Mouse (Mus musculus) MEL (cell line): ENCODE results near the gene Myg1. TPM values are rescaled to one million over a fixed set of nuclear protein-coding genes. Genes with fewer than 3 reads are reported as not detected.
A peak's percentile ranks its signal among the peaks of the same experiment; 100 is the strongest.

ENCODE experiments used
- DNase-seq: peaks from one replicate; pipeline ENCODE4 v3.0.0; 2011; ENCODE audit warnings: low read depth, low spot score
- H3K27ac ChIP-seq: 2 replicates; pipeline ENCODE4 v1.5.1; 2012; ENCODE audit warnings: low read depth, mild to moderate bottlenecking, control low read depth, low read length, moderate library complexity; ENCODE audit not compliant: control insufficient read depth
- H3K27me3 ChIP-seq, 2 experiments: fragments of 150-350 bp in 1 of 2; sonication (generic) in 1 of 2; 2 replicates each; pipeline ENCODE4 v1.6.1; 2012; ENCODE audit warnings: low read length in 2 of 2, mild to moderate bottlenecking in 2 of 2, improper control_type of control experiment in 1 of 2, moderate library complexity in 1 of 2; ENCODE audit not compliant: insufficient read depth in 2 of 2, control insufficient read depth in 1 of 2
- H3K36me3 ChIP-seq, 2 experiments: 2 replicates each; pipeline ENCODE4 v1.6.1; 2012 to 2014; ENCODE audit warnings: low read length in 2 of 2, improper control_type of control experiment in 1 of 2, inconsistent platforms in 1 of 2, mild to moderate bottlenecking in 1 of 2; ENCODE audit not compliant: insufficient read depth in 2 of 2, control insufficient read depth in 1 of 2
- H3K4me1 ChIP-seq, 2 experiments: fragments of 150-350 bp in 1 of 2; sonication (generic) in 1 of 2; 2 replicates each; pipeline ENCODE4 v1.6.1; 2012; ENCODE audit warnings: low read length in 2 of 2, improper control_type of control experiment in 1 of 2, mild to moderate bottlenecking in 1 of 2; ENCODE audit not compliant: insufficient read depth in 2 of 2, control insufficient read depth in 1 of 2
- H3K4me3 ChIP-seq, 2 experiments: fragments of 150-350 bp in 1 of 2; sonication (generic) in 1 of 2; 2 replicates each; pipeline ENCODE4 v1.5.1; 2012; ENCODE audit warnings: low read depth in 2 of 2, low read length in 2 of 2, mild to moderate bottlenecking in 2 of 2, moderate library complexity in 2 of 2, control low read depth in 1 of 2, improper control_type of control experiment in 1 of 2; ENCODE audit not compliant: control insufficient read depth in 1 of 2, insufficient read depth in 1 of 2
- H3K79me2 ChIP-seq: 2 replicates; pipeline ENCODE4 v1.6.1; 2012; ENCODE audit warnings: mild to moderate bottlenecking, low read length, moderate library complexity; ENCODE audit not compliant: control insufficient read depth, poor library complexity, insufficient read depth
- H3K9ac ChIP-seq: 2 replicates; pipeline ENCODE4 v1.6.1; 2012; ENCODE audit warnings: low read depth, mild to moderate bottlenecking, control low read depth, low read length, moderate library complexity; ENCODE audit not compliant: control insufficient read depth, poor library complexity, severe bottlenecking
- H3K9me3 ChIP-seq: fragments of 150-350 bp; sonication (generic); replicated peaks from 2 replicates; pipeline ENCODE4 v1.6.1; 2012; ENCODE audit warnings: mild to moderate bottlenecking, low read length, improper control_type of control experiment, moderate library complexity; ENCODE audit not compliant: insufficient read depth
- BHLHE40 ChIP-seq: IDR thresholded peaks from 2 replicates; pipeline ENCODE4 v1.6.1; 2012; ENCODE audit warnings: low read depth, mild to moderate bottlenecking, inconsistent platforms, low read length, improper control_type of control experiment, borderline replicate concordance
- CHD1 ChIP-seq: IDR thresholded peaks from 2 replicates; pipeline ENCODE4 v1.6.1; 2012; ENCODE audit warnings: low read depth, mild to moderate bottlenecking, inconsistent platforms, low read length, improper control_type of control experiment
- CHD2 ChIP-seq: IDR thresholded peaks from 2 replicates; pipeline ENCODE4 v1.6.1; 2011; ENCODE audit warnings: low read length, improper control_type of control experiment
- CTCF ChIP-seq, 3 experiments: IDR thresholded peaks in 2 of 3; conservative IDR thresholded peaks in 1 of 3; 2 replicates each; pipeline ENCODE4 v1.5.1; 2011 to 2012; ENCODE audit warnings: low read length in 3 of 3, low read depth in 2 of 3, mild to moderate bottlenecking in 2 of 3, improper control_type of control experiment in 1 of 3, inconsistent platforms in 1 of 3, mixed read lengths in 1 of 3, moderate library complexity in 1 of 3; ENCODE audit not compliant: control insufficient read depth in 1 of 3, insufficient read depth in 1 of 3, poor library complexity in 1 of 3, severe bottlenecking in 1 of 3
- E2F4 ChIP-seq: IDR thresholded peaks from 2 replicates; pipeline ENCODE4 v1.6.1; 2011; ENCODE audit warnings: low read depth, low read length, improper control_type of control experiment, borderline replicate concordance
- ELF1 ChIP-seq: IDR thresholded peaks from 2 replicates; pipeline ENCODE4 v1.6.1; 2014; ENCODE audit warnings: low read depth, mild to moderate bottlenecking, inconsistent platforms, low read length, improper control_type of control experiment, moderate library complexity
- EP300 ChIP-seq, 2 experiments: IDR thresholded peaks; 2 replicates each; pipeline ENCODE4 v1.6.1; 2011; ENCODE audit warnings: improper control_type of control experiment in 2 of 2, low read length in 2 of 2, low read depth in 1 of 2, mild to moderate bottlenecking in 1 of 2
- ETS1 ChIP-seq: IDR thresholded peaks from 2 replicates; pipeline ENCODE4 v1.6.1; 2012; ENCODE audit warnings: low read depth, mild to moderate bottlenecking, inconsistent platforms, low read length, improper control_type of control experiment, moderate library complexity
- GABPA ChIP-seq: IDR thresholded peaks from 2 replicates; pipeline ENCODE4 v1.6.1; 2012; ENCODE audit warnings: low read depth, mild to moderate bottlenecking, inconsistent platforms, low read length, improper control_type of control experiment, moderate library complexity
- GATA1 ChIP-seq: IDR thresholded peaks from 2 replicates; pipeline ENCODE4 v1.6.1; 2011; ENCODE audit warnings: low read depth, low read length, improper control_type of control experiment
- HCFC1 ChIP-seq: IDR thresholded peaks from 2 replicates; pipeline ENCODE4 v1.6.1; 2012; ENCODE audit warnings: low read depth, mild to moderate bottlenecking, inconsistent platforms, low read length, improper control_type of control experiment, moderate library complexity
- JUND ChIP-seq: IDR thresholded peaks from 2 replicates; pipeline ENCODE4 v1.6.1; 2011; ENCODE audit warnings: low read depth, mild to moderate bottlenecking, improper control_type of control experiment, low read length
- KAT2A ChIP-seq: conservative IDR thresholded peaks from 2 replicates; pipeline ENCODE4 v1.6.1; 2012; ENCODE audit warnings: low read depth, low read length, improper control_type of control experiment, inconsistent platforms
- MAFK ChIP-seq: IDR thresholded peaks from 2 replicates; pipeline ENCODE4 v1.6.1; 2011; ENCODE audit warnings: low read depth, mild to moderate bottlenecking, low read length, improper control_type of control experiment, borderline replicate concordance
- MAX ChIP-seq: IDR thresholded peaks from 2 replicates; pipeline ENCODE4 v1.6.1; 2011; ENCODE audit warnings: low read length, improper control_type of control experiment
- MEF2A ChIP-seq: IDR thresholded peaks from 2 replicates; pipeline ENCODE4 v1.6.1; 2014; ENCODE audit warnings: low read depth, mild to moderate bottlenecking, inconsistent platforms, low read length, improper control_type of control experiment; ENCODE audit not compliant: poor library complexity, insufficient replicate concordance, severe bottlenecking; ENCODE audit errors: extremely low read depth
- MXI1 ChIP-seq: IDR thresholded peaks from 2 replicates; pipeline ENCODE4 v1.6.1; 2011; ENCODE audit warnings: mild to moderate bottlenecking, low read depth, low read length, improper control_type of control experiment
- MYB ChIP-seq: IDR thresholded peaks from 2 replicates; pipeline ENCODE4 v1.6.1; 2011; ENCODE audit warnings: mild to moderate bottlenecking, low read depth, low read length, improper control_type of control experiment
- NELFE ChIP-seq: IDR thresholded peaks from 2 replicates; pipeline ENCODE4 v1.6.1; 2011; ENCODE audit warnings: low read depth, low read length, improper control_type of control experiment
- NRF1 ChIP-seq: IDR thresholded peaks from 2 replicates; pipeline ENCODE4 v1.6.1; 2014; ENCODE audit warnings: low read depth, mild to moderate bottlenecking, inconsistent platforms, low read length, improper control_type of control experiment, moderate library complexity; ENCODE audit not compliant: poor library complexity, insufficient read depth, severe bottlenecking
- POLR2AphosphoS2 ChIP-seq: IDR thresholded peaks from 2 replicates; pipeline ENCODE4 v1.6.1; 2011; ENCODE audit warnings: low read length, improper control_type of control experiment
- POLR2AphosphoS5 ChIP-seq: IDR thresholded peaks from 2 replicates; pipeline ENCODE4 v1.6.1; 2012; ENCODE audit warnings: low read depth, borderline replicate concordance, mild to moderate bottlenecking, inconsistent platforms, low read length, moderate library complexity, mixed read lengths
- SIN3A ChIP-seq: IDR thresholded peaks from 2 replicates; pipeline ENCODE4 v1.6.1; 2012; ENCODE audit warnings: low read length, improper control_type of control experiment, inconsistent platforms
- SMC3 ChIP-seq: IDR thresholded peaks from 2 replicates; pipeline ENCODE4 v1.6.1; 2011; ENCODE audit warnings: low read depth, low read length, improper control_type of control experiment
- TAL1 ChIP-seq: IDR thresholded peaks from 2 replicates; pipeline ENCODE4 v1.6.1; 2012; ENCODE audit warnings: mild to moderate bottlenecking, inconsistent platforms, low read length, moderate library complexity, mixed read lengths
- TBP ChIP-seq: IDR thresholded peaks from 2 replicates; pipeline ENCODE4 v1.8.0; 2011; ENCODE audit warnings: low read depth, low read length, improper control_type of control experiment
- UBTF ChIP-seq: IDR thresholded peaks from 2 replicates; pipeline ENCODE4 v1.6.1; 2012; ENCODE audit warnings: low read depth, mild to moderate bottlenecking, inconsistent platforms, low read length, improper control_type of control experiment, moderate library complexity, borderline replicate concordance; ENCODE audit not compliant: insufficient read depth
- USF1 ChIP-seq: IDR thresholded peaks from 2 replicates; pipeline ENCODE4 v1.6.1; 2014; ENCODE audit warnings: low read depth, mild to moderate bottlenecking, inconsistent platforms, low read length, improper control_type of control experiment, moderate library complexity
- ZC3H11A ChIP-seq: IDR thresholded peaks from 2 replicates; pipeline ENCODE4 v1.6.1; 2012; ENCODE audit warnings: low read depth, mild to moderate bottlenecking, inconsistent platforms, low read length, improper control_type of control experiment
- ZKSCAN1 ChIP-seq: IDR thresholded peaks from 2 replicates; pipeline ENCODE4 v1.6.1; 2012; ENCODE audit warnings: low read depth, mild to moderate bottlenecking, inconsistent platforms, low read length, improper control_type of control experiment, moderate library complexity
- ZMIZ1 ChIP-seq: IDR thresholded peaks from 2 replicates; pipeline ENCODE4 v1.6.1; 2012; ENCODE audit warnings: low read depth, mild to moderate bottlenecking, inconsistent platforms, low read length, improper control_type of control experiment, moderate library complexity
- ZNF384 ChIP-seq: IDR thresholded peaks from 2 replicates; pipeline ENCODE4 v1.6.1; 2012; ENCODE audit warnings: low read depth, mild to moderate bottlenecking, inconsistent platforms, low read length, improper control_type of control experiment
- polyA plus RNA-seq, 2 experiments: library from polyadenylated mRNA; stranded (reverse) in 1 of 2; unstranded in 1 of 2; fragments of >175 nt in 1 of 2; fragments of >200 nt in 1 of 2; gene quantifications; 2 replicates each; pipeline versions ENCODE4 v1.2.1 to v1.2.4; 2012; ENCODE audit warnings: low replicate concordance in 2 of 2, low read depth in 1 of 2; ENCODE audit not compliant: insufficient read length in 2 of 2, insufficient read depth in 1 of 2, missing spikeins in 1 of 2
- total RNA-seq: library from RNA; depleted of rRNA; stranded (reverse); fragments of 300-350 nt; gene quantifications from 2 replicates; pipeline ENCODE4 v1.2.3, GENCODE M21; 2012

Myg1 gene
- total and polyA plus RNA-seq, 3 experiments = 135 to 292 (median 140) TPM

DNA sequence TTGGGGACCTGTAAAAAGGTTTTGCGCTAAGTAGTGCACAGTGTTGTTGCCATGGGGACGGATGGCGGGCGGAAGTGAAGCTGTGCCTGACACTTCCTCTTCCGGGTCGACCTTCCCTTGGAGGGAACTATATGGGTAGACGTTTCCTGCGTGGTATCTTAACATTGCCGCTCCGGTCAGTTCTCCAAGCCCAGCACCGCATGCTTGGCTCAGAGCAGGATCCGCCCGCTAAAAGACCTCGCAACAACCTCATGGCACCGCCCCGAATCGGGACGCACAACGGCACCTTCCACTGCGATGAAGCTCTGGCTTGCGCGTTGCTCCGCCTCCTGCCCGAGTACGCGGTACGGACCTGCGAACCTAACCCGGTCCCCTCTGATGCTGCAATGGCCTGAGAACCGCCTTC, at the start of gene Myg1 (continued):
- no peak for TF ChIP-seq USF1
- TF ChIP-seq MYB = no peak

DNA sequence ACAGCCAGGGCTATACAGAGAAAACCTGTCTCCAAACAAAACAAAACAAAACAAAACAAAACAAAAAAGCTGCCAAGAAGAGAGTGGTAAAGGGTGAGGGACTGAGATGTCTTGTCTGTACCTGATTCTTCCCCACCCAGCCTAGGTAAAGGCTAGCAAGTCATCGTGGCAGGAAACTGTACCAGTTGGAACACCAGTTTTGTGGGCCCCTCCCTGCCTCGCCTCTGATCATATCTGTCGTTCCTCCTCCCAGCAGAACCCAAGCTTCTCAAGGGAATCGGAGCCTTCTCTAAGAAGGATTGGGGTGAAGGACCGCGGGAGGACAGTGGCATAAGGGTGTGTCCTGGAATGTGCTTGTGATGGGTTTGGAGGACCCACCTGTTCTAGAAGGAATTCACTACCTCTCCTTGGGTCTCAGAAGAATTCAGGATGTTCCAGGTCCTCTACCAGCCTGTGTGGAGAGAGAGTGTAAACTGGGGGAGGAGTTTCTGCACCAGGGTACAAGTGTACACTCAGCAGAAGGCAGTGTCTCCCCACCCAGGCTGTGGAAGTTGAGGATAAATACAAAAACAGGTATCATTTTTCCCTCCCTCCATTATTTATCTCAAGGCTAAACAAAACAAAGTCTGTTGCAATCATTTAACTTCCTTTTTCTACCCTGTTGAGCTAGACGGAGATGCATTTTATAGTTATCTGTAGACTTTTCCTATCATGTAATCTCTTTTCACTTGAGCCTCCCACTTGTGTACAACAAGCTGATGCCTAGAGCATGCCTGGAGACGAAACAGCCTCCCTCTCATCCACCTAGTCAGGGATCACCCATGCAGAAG, 48.8 kb upstream of the Myg1 start:
- H3K27ac ChIP-seq = peak overlapping the region; percentile 87
- peaks cover 0 to 40% of the 10 kb centered on the region in 2 experiments; a peak in 2 of 4 replicates for H3K36me3 ChIP-seq
- peak overlapping the region; percentile 31 to 36 for H3K4me3 ChIP-seq
- peak overlapping the region; percentile 32 for H3K9ac ChIP-seq
- peaks cover 24% of the 10 kb centered on the region for H3K79me2 ChIP-seq
- H3K9me3 ChIP-seq = no peaks in the 10 kb centered on the region
- no peaks in the 10 kb centered on the region for H3K27me3 ChIP-seq
- H3K4me1 ChIP-seq = peaks cover 12 to 50% of the 10 kb centered on the region in 2 experiments
- peak; percentile 79 for DNase-seq
- no peak for TF ChIP-seq KAT2A
- TF ChIP-seq POLR2AphosphoS2 = peak; percentile 27; the same call in 1 of the 2 replicates
- peak; percentile 53; the same call in 1 of the 2 replicates for TF ChIP-seq TBP
- TF ChIP-seq CHD2 = no peak
- TF ChIP-seq ZMIZ1 = 0 out of 2 replicates have a peak, but pooled peaks have one; percentile 30
- peak; percentile 70 for TF ChIP-seq ETS1
- peak; percentile 59; the same call in 1 of the 2 replicates for TF ChIP-seq SIN3A
- peak; percentile 23; the same call in 1 of the 2 replicates for TF ChIP-seq CHD1
- TF ChIP-seq GATA1 = peak; percentile 83
- no peak; the same call in 1 of the 2 replicates for TF ChIP-seq MYB
- no peak for TF ChIP-seq ZC3H11A
- TF ChIP-seq UBTF = no peak
- no peak for TF ChIP-seq CTCF (IDR thresholded peaks at IDR 0.05 in 2 of 3, conservative IDR thresholded peaks at IDR 0.05 in 1 of 3; ENCODE audit: control insufficient read depth in 1 of 3, insufficient read depth in 1 of 3, low read depth in 2 of 3, low read length in 3 of 3, poor library complexity in 1 of 3, severe bottlenecking in 1 of 3)
- TF ChIP-seq POLR2AphosphoS5 = no peak
- no peak; the same call in none of the 2 replicates for TF ChIP-seq NELFE
- TF ChIP-seq E2F4 = no peak
- TF ChIP-seq TAL1 = no peak
- TF ChIP-seq SMC3 = no peak
- no peak for TF ChIP-seq JUND
- TF ChIP-seq EP300 (IDR thresholded peaks at IDR 0.05; ENCODE audit: low read depth in 1 of 2, low read length in 2 of 2) = peak; percentile 57 to 69
- no peak for TF ChIP-seq NRF1
- TF ChIP-seq USF1 = no peak
- TF ChIP-seq MAX = peak; percentile 36; the same call in 1 of the 2 replicates
- no peak for TF ChIP-seq MEF2A
- peak; percentile 9; the same call in 1 of the 2 replicates for TF ChIP-seq MAFK
- TF ChIP-seq HCFC1 = 0 out of 2 replicates have a peak, but pooled peaks have one; percentile 15
- no peak for TF ChIP-seq BHLHE40
- no peak for TF ChIP-seq ZNF384
- TF ChIP-seq MXI1 = no peak; the same call in 1 of the 2 replicates
- no peak for TF ChIP-seq GABPA
- TF ChIP-seq ZKSCAN1 = no peak
- peak; percentile 11; the same call in 1 of the 2 replicates for TF ChIP-seq ELF1
